Mouse (Mus musculus) heart, embryonic 12.5 days (tissue): ENCODE data around the gene Ipo13. TPM values are rescaled to one million over a fixed set of nuclear protein-coding genes. Genes with fewer than 3 reads are reported as not detected.

Experiments
- ATAC-seq: fragments of 200-750 bp; cut with Nextera tagmentation; 2 replicates; pipeline ENCODE4 v1.8.0; 2017; ENCODE audit warnings: moderate TSS enrichment, moderate library complexity; ENCODE audit not compliant: insufficient number of reproducible peaks, low FRiP score
- H3K27ac ChIP-seq: fragments of 300-500 bp; sonication (generic); 2 replicates; pipeline ENCODE4 v1.5.1; 2016; ENCODE audit warnings: mild to moderate bottlenecking, moderate library complexity; ENCODE audit not compliant: poor library complexity, severe bottlenecking
- H3K27me3 ChIP-seq: fragments of 300-500 bp; sonication (generic); replicated peaks from 2 replicates; pipeline ENCODE4 v1.6.1; 2016; ENCODE audit warnings: mild to moderate bottlenecking, moderate library complexity
- H3K36me3 ChIP-seq: fragments of 300-500 bp; sonication (generic); 2 replicates; pipeline ENCODE4 v1.6.1; 2016; ENCODE audit warnings: mild to moderate bottlenecking, moderate library complexity
- H3K4me1 ChIP-seq: fragments of 300-500 bp; sonication (generic); replicated peaks from 2 replicates; pipeline ENCODE4 v1.6.1; 2016; ENCODE audit warnings: mild to moderate bottlenecking
- H3K4me2 ChIP-seq: fragments of 300-500 bp; sonication (generic); 2 replicates; pipeline ENCODE4 v1.6.1; 2016; ENCODE audit warnings: mild to moderate bottlenecking, moderate library complexity
- H3K4me3 ChIP-seq: fragments of 300-500 bp; sonication (generic); 2 replicates; pipeline ENCODE4 v1.5.1; 2016; ENCODE audit warnings: mild to moderate bottlenecking
- H3K9ac ChIP-seq: fragments of 300-500 bp; sonication (generic); 2 replicates; pipeline ENCODE4 v1.6.1; 2016; ENCODE audit warnings: mild to moderate bottlenecking, moderate library complexity
- H3K9me3 ChIP-seq: fragments of 300-500 bp; sonication (generic); replicated peaks from 2 replicates; pipeline ENCODE4 v1.6.1; 2016; ENCODE audit warnings: mild to moderate bottlenecking, moderate library complexity
- WGBS: fragments of 180-500 bp; shearing (Covaris S2); methylation state at CpG from one replicate; pipeline ENCODE4 v1.1.7; 2016; 5-methylcytosine and 5-hydroxymethylcytosine counted together
- polyA plus RNA-seq: library from polyadenylated mRNA; unstranded; fragments of >200 nt; fragmentation: Nextera tagmentation; extraction: Ambion mirVana; gene quantifications from 2 replicates; pipeline ENCODE4 v1.2.1, GENCODE M21; 2016

Ipo13 gene
- polyA plus RNA-seq, 1 experiment from 2014 or later, result 43.0 TPM

DNA sequence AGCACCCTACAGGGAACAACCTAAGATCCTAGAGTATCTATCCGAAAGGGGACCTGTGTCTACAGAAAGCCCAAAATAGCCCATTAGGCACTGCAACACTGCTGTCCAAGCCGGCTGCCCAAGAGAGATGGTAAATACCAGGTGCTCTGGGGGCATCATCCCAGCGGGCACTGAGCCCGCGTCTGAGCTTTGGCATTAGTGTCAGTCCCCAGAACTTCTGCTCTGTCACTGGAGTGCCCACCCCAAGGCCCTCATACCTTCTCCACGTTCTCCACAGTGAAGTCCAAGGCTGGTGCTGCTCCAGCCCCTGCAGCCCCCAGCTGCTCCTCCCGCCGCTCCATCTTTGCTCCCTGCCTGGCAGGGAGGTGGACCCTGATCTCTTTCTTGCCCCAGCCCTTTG, 768 bp downstream of the Ipo13 start:
- H3K27ac ChIP-seq, result no peak overlapping the region
- peak overlapping the region; percentile 98 for H3K4me2 ChIP-seq
- no peaks in the 10 kb centered on the region for H3K9me3 ChIP-seq
- no peaks in the 10 kb centered on the region for H3K27me3 ChIP-seq
- 20% methylated on average over 8 of the region's 8 CpGs for WGBS
- peaks cover 52% of the 10 kb centered on the region for H3K4me1 ChIP-seq
- H3K4me3 ChIP-seq, result peak overlapping the region; percentile 73
- H3K36me3 ChIP-seq, result peaks cover 31% of the 10 kb centered on the region
- H3K9ac ChIP-seq, result peak overlapping the region; percentile 77
- ATAC-seq, result no peak

DNA sequence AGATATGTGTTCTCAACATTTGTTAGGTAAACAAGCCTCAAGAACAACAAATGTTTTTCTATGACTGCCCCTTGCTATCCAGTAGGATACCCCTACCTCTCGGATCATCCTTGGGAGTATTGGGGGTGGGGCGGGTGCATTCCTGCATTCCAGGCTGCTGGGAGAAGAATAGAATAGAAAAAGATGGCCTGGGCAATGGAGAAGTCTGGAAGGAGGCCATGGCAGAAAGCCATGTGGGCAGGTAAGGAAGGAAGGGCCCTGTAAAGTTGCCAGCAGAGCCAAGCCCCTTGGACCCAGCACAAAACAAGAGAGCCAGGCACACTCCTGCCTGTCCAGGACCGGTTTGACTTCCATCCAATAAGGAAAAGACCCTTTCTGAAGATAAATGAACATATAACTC, 1.4 kb downstream of the Ipo13 start:
- Histone ChIP-seq H3K36me3 (peaks cover 35% of the 10 kb centered on the region), H3K9me3 (no peaks in the 10 kb centered on the region), H3K27ac (no peak overlapping the region), H3K4me3 (peak overlapping the region; percentile 73), H3K4me1 (peaks cover 50% of the 10 kb centered on the region), H3K9ac (peak overlapping the region; percentile 77; the same call in 1 of the 2 replicates), H3K27me3 (no peaks in the 10 kb centered on the region), H3K4me2 (peak overlapping the region; percentile 98)
- ATAC-seq, result no peak
- 41% methylated on average over 3 of the region's 3 CpGs for WGBS

DNA sequence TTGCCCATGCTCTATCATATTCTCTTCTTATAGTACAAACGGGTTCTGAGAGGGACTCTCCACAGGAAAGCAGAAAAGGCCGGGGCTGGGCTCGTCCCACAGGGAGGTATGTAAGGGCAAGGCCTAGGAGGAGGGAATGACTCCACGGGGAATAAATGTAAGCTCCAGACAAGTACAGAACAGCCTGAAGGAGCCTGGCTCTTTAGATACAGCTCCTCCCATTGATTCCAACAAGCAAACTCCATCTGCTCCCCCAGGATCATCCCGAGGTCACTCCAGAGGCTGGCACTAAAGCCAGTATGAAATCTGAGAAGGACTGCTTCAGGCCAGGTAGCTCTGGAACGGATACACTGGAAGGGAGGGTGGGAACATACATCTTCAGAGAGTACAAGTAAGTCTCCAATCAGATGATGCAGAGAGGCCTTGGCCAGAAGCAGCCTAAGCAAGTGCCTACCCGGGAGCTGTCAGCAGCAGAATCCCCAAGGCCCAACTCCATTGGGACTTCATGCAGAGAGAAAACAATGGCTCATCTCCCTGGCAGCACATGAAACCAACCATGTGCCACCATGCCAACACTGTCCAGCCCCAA, 2.0 kb downstream of the Ipo13 start:
- 64% methylated on average over 7 of the region's 7 CpGs for WGBS
- Histone ChIP-seq H3K36me3 (peaks cover 40% of the 10 kb centered on the region), H3K4me3 (peak overlapping the region; percentile 73; the same call in 1 of the 2 replicates), H3K27ac (no peak overlapping the region), H3K9me3 (no peaks in the 10 kb centered on the region), H3K4me1 (peaks cover 48% of the 10 kb centered on the region), H3K9ac (0 out of 2 replicates have a peak overlapping the region, but pooled peaks have one; percentile 13), H3K4me2 (peak overlapping the region; percentile 98), H3K27me3 (no peaks in the 10 kb centered on the region)
- no peak for ATAC-seq

DNA sequence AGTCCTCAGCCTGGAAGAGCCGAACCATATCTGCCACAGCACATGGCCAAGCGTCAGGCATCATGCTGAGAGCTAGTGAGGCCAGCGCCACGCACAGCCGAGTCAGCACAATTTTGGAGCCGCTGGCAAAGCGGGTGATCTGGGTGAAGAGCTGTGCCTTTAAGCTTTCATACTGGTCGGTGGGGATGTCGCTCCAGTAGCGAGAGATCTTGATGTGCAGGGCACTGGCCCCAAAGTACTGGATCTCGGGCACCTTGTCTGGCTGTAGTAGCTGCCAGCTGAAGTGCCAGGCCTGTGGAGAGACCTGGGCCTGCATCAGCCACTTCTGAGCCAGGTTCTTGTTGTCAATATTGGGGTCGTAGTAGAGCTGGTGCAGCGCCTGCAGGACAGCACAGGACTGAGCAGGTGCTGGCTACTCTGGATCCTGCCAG, 2.7 kb downstream of the Ipo13 start:
- H3K36me3 ChIP-seq, result peaks cover 43% of the 10 kb centered on the region
- no peaks in the 10 kb centered on the region for H3K9me3 ChIP-seq
- H3K9ac ChIP-seq, result no peak overlapping the region
- no peak overlapping the region for H3K27ac ChIP-seq
- H3K4me1 ChIP-seq, result peaks cover 41% of the 10 kb centered on the region
- no peak overlapping the region for H3K4me2 ChIP-seq
- 89% methylated on average over 13 of the region's 13 CpGs for WGBS
- H3K27me3 ChIP-seq, result no peaks in the 10 kb centered on the region
- ATAC-seq, result no peak
- no peak overlapping the region for H3K4me3 ChIP-seq

DNA sequence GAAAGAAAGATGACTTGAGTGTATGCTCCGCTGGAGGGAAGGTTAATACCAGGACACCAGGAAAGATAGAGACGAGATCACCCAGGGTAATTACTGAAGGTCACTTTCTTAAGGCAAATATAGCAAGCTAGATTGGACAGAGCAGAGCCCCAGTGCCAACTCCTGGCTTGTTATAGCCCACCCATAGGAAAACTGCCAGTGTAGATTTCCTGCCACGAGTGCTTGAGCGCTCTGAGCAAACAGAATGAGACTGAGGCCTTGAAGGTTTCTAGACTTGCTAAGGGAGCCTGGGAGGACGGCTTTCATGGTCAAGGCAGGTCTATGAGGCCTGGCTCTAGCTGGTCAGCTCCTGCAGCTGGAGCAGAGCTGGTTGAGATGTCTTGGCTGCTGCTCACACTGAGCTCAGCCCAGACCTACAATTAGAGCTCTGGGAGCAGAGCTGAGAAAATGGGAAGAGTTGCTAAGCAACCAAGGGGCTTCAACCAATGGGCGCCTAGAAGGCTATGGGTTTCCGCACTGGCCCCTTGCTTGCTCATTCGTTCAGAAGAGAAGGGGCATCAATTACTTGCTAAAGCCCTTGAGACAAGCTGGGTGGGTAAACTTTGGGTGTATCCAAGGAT, 5.9 kb downstream of the Ipo13 start:
- Histone ChIP-seq H3K27me3 (no peaks in the 10 kb centered on the region), H3K36me3 (peaks cover 63% of the 10 kb centered on the region), H3K9me3 (no peaks in the 10 kb centered on the region), H3K4me2 (no peak overlapping the region), H3K9ac (no peak overlapping the region), H3K4me1 (peaks cover 28% of the 10 kb centered on the region), H3K4me3 (no peak overlapping the region), H3K27ac (no peak overlapping the region)
- ATAC-seq, result no peak
- WGBS, result 79% methylated on average over 8 of the region's 8 CpGs

DNA sequence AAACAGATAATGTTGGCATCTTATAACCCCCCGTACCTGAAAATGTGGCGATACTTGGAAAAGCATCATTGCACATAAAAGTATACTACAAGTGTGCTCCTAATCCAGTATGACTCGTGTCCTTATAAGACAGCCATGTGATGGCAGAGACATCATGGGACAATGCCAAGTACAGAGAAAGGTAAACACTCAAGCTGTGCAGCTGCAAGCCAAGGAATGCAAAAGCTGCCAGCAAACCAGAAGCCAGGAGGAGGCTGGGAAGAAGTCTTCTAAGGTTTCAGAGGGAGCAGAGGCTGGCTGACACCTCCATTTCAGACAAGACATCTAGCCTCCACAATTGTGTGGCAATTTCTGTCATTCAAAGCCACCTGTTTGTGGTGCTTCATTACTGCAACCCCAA, 8.6 kb downstream of the Ipo13 start:
- no peak for ATAC-seq
- no peaks in the 10 kb centered on the region for H3K27me3 ChIP-seq
- H3K4me1 ChIP-seq, result peaks cover 14% of the 10 kb centered on the region
- no peak overlapping the region for H3K4me3 ChIP-seq
- H3K4me2 ChIP-seq, result no peak overlapping the region
- H3K27ac ChIP-seq, result no peak overlapping the region
- 85% methylated on average over 3 of the region's 3 CpGs for WGBS
- peaks cover 78% of the 10 kb centered on the region for H3K36me3 ChIP-seq
- H3K9ac ChIP-seq, result no peak overlapping the region
- no peaks in the 10 kb centered on the region for H3K9me3 ChIP-seq

DNA sequence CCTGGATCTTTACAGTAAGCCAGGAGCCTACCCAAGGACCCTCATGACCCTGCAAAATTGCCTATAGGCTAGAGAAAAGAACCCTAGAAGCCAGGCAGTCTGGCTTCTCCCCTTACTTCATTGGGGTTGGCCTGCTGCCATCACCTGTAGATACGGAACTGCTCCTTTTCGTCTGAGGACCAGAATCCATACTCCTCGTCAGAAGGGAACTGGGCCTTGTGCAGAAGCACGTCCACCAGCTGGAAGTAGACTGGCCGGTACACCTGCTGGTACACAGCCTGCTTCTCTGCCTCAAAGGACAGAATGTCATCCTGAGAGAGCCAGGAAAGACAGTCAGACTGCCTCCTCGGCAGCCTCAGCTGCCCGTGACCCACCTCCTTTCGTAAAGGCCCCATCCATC, 10.0 kb downstream of the Ipo13 start:
- ATAC-seq, result no peak
- Histone ChIP-seq H3K9ac (no peak overlapping the region), H3K27me3 (no peaks in the 10 kb centered on the region), H3K36me3 (peaks cover 80% of the 10 kb centered on the region), H3K4me2 (no peak overlapping the region), H3K4me3 (no peak overlapping the region), H3K4me1 (peaks cover 12% of the 10 kb centered on the region), H3K27ac (no peak overlapping the region), H3K9me3 (no peaks in the 10 kb centered on the region)
- WGBS, result 88% methylated on average over 8 of the region's 8 CpGs

DNA sequence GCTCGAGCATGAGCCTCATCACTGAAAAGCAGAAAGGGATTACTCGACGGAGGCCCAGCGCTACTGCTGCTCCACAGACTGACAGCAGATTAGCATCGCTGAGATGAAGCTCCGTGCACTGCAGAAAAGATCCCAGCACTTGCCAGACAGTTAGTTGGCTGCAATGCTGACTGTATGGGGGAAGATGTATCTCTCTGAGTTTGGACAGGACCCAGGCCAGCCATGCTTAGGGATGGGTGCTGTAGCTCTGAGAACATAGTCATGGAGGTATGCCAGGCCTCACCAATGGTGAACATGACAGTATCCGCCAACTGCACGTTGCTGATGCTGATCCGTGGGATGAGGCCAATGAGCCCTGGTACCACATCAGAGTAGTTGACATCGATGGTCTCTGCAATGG, 10.7 kb downstream of the Ipo13 start:
- Histone ChIP-seq H3K27ac (no peak overlapping the region), H3K4me3 (no peak overlapping the region), H3K9ac (no peak overlapping the region), H3K4me1 (peaks cover 8% of the 10 kb centered on the region), H3K9me3 (no peaks in the 10 kb centered on the region), H3K4me2 (no peak overlapping the region), H3K36me3 (peaks cover 81% of the 10 kb centered on the region), H3K27me3 (no peaks in the 10 kb centered on the region)
- 92% methylated on average over 10 of the region's 10 CpGs for WGBS
- ATAC-seq, result no peak

DNA sequence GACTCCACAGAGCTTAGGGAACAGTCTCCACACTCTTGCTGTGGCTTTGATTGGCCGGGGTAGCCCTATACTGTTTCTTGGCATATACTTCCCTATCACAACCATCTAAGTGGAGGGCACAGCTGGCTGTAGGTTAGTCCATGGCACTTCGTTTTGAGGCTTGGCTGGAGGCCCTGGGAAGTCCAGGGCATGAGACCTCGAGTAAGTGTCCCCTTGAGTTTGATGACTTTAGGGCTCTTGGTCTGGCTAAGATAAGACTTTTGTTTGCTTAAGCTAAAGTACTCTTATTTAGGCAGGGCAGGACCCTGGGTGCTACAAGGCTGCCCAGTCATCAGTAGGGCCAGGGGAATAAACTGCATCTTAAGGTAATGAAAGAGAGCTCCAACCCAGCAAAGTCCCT, 16.7 kb downstream of the Ipo13 start:
- 74% methylated on average over 3 of the region's 3 CpGs for WGBS

DNA sequence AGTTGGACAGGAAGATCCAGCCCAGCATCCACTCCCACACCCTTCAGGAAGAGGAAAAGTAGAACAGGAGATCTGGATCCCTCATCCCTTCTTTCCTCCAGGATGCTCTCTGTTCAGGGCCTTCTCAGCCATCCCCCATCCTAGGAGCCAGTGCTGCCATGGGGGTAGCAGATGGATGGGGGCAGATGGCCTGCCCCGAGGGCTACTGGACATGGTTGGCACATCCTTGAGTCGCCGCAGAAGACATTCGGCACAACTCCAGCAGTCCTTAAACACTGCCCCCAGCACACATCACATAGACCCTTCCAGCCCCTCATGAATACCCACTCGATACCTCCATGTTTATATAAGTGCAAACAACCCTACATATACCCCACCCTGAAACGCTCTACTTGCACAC, 18.8 kb downstream of the Ipo13 start:
- Histone ChIP-seq H3K4me3 (no peak overlapping the region), H3K9ac (no peak overlapping the region), H3K27ac (no peak overlapping the region), H3K9me3 (no peaks in the 10 kb centered on the region), H3K36me3 (peaks cover 71% of the 10 kb centered on the region), H3K27me3 (no peaks in the 10 kb centered on the region), H3K4me1 (peaks cover 4% of the 10 kb centered on the region), H3K4me2 (no peak overlapping the region)
- ATAC-seq, result no peak
- 88% methylated on average over 6 of the region's 6 CpGs for WGBS

More for the DNA sequence above, 16.7 kb downstream of the Ipo13 start:
- Histone ChIP-seq H3K27ac (no peak overlapping the region), H3K27me3 (no peaks in the 10 kb centered on the region), H3K9me3 (no peaks in the 10 kb centered on the region), H3K4me3 (no peak overlapping the region), H3K36me3 (peaks cover 92% of the 10 kb centered on the region), H3K9ac (no peak overlapping the region), H3K4me2 (no peak overlapping the region), H3K4me1 (no peaks in the 10 kb centered on the region)
- ATAC-seq, result no peak

DNA sequence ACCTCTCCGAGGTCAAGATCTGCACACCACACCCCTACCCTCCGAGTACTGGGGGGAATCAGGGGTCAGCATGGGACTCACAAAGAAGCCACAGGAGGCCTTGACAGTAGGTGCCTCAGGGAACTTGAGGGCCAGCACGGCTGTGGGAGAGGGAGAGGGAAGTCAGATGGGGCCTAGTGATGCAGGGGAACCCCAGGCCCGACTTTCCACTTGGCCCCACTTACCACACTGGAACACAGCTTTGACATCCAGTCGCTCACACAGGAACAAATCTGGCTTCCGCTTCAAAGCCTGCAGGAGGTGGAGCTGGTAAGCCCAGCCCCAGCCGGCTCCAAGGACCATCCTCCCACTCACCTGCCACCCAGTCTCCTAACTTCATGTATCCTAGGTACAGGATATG, 19.5 kb downstream of the Ipo13 start:
- no peak for ATAC-seq
- Histone ChIP-seq H3K4me3 (no peak overlapping the region), H3K27me3 (no peaks in the 10 kb centered on the region), H3K27ac (no peak overlapping the region), H3K9ac (no peak overlapping the region), H3K4me1 (peaks cover 8% of the 10 kb centered on the region), H3K9me3 (no peaks in the 10 kb centered on the region), H3K4me2 (no peak overlapping the region), H3K36me3 (peaks cover 64% of the 10 kb centered on the region)
- 80% methylated on average over 7 of the region's 7 CpGs for WGBS

DNA sequence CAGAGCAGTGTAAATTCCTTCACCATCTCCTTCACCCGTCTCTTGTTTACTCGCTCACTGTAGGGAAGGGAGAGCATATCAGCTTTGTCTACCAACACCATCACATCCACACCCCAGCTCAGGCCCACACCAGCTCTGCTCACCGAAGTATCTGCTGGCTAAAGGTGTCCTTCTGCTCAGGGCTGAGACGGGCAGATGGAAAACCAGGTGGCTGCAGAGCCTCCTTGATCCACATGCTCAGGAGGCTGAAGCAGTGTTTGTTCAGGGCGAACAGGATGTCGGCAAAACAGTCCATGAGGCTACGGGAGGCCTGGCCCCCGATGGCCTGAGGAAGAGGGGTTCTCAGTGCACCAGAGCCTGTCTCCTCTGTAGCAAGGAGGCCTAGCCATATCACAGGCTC, 20.2 kb downstream of the Ipo13 start:
- H3K36me3 ChIP-seq, result peaks cover 61% of the 10 kb centered on the region
- ATAC-seq, result no peak
- 81% methylated on average over 8 of the region's 8 CpGs for WGBS

More for the DNA sequence above, 20.2 kb downstream of the Ipo13 start:
- Histone ChIP-seq H3K27ac (no peak overlapping the region), H3K4me2 (no peak overlapping the region), H3K27me3 (no peaks in the 10 kb centered on the region), H3K9ac (no peak overlapping the region), H3K4me1 (peaks cover 8% of the 10 kb centered on the region), H3K9me3 (no peaks in the 10 kb centered on the region), H3K4me3 (no peak overlapping the region)
